Mouse (Mus musculus) heart, embryonic 16.5 days (tissue): ENCODE data around the gene Thada. TPM values are rescaled to one million over a fixed set of nuclear protein-coding genes. Genes with fewer than 3 reads are reported as not detected.

Source experiments
- ATAC-seq: fragments of 200-750 bp; cut with Nextera tagmentation; replicated peaks from 2 replicates; pipeline ENCODE4 v1.8.0; 2017; ENCODE audit warnings: moderate number of reproducible peaks; ENCODE audit not compliant: insufficient read depth, low FRiP score; ENCODE audit errors: extremely low read depth
- H3K27ac ChIP-seq: fragments of 300-500 bp; sonication (generic); 2 replicates; pipeline ENCODE4 v1.5.1; 2014; ENCODE audit warnings: mild to moderate bottlenecking, low read length, control low read depth, moderate library complexity
- H3K27me3 ChIP-seq: fragments of 300-500 bp; sonication (generic); 2 replicates; pipeline ENCODE4 v1.6.1; 2014; ENCODE audit warnings: low read length, mixed read lengths; ENCODE audit not compliant: control insufficient read depth, insufficient read depth
- H3K36me3 ChIP-seq: fragments of 300-500 bp; sonication (generic); 2 replicates; pipeline ENCODE4 v1.6.1; 2014; ENCODE audit not compliant: control insufficient read depth, insufficient read depth
- H3K4me1 ChIP-seq: fragments of 300-500 bp; sonication (generic); 2 replicates; pipeline ENCODE4 v1.6.1; 2014; ENCODE audit warnings: low read length, mixed read lengths; ENCODE audit not compliant: control insufficient read depth, insufficient read depth
- H3K4me2 ChIP-seq: fragments of 300-500 bp; sonication (generic); 2 replicates; pipeline ENCODE4 v1.6.1; 2014; ENCODE audit warnings: low read depth, mild to moderate bottlenecking, control low read depth, low read length
- H3K4me3 ChIP-seq: fragments of 300-500 bp; sonication (generic); 2 replicates; pipeline ENCODE4 v1.5.1; 2014; ENCODE audit warnings: mild to moderate bottlenecking, control low read depth, low read length
- H3K9ac ChIP-seq: fragments of 300-500 bp; sonication (generic); 2 replicates; pipeline ENCODE4 v1.6.1; 2014; ENCODE audit warnings: low read length, control low read depth
- H3K9me3 ChIP-seq: fragments of 300-500 bp; sonication (generic); replicated peaks from 2 replicates; pipeline ENCODE4 v1.6.1; 2016; ENCODE audit warnings: low read length; ENCODE audit not compliant: control insufficient read depth
- WGBS: fragments of 180-500 bp; shearing (Covaris S2); extraction: QIAGEN DNeasy Blood & Tissue Kit; methylation state at CpG from one replicate; pipeline ENCODE4 v1.1.7; 2014; 5-methylcytosine and 5-hydroxymethylcytosine counted together
- polyA plus RNA-seq: library from polyadenylated mRNA; unstranded; fragments of >200 nt; fragmentation: Nextera tagmentation; extraction: Ambion mirVana; gene quantifications from 2 replicates; pipeline ENCODE4 v1.2.1, GENCODE M21; 2015

Thada gene
- polyA plus RNA-seq, 1 experiment from 2014 or later = 4.8 TPM

DNA sequence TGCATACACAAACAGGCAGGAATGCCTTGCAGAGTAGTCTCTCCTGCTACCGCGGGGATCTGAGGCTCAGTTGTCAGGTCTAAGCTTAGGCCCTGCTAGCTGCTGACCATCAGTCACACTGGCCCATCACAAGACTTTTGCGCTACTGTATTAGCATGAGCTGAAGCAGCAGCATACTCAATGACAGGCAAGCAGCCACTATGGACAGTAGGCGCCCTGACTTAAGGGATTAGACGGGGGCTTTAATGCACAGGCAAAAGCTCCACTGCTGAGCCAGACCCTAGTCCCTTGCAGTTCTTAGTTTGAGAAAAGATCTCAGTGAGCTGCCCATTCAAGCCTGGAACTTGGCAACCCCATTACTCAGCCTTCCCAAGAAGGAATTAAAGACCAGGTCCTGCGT is 66.6 kb downstream of the Thada start:
- 89% methylated on average over 6 of the region's 6 CpGs for WGBS
- Histone ChIP-seq H3K4me1 (no peaks in the 10 kb centered on the region), H3K27ac (no peak overlapping the region), H3K36me3 (peaks cover 18% of the 10 kb centered on the region), H3K9me3 (no peaks in the 10 kb centered on the region), H3K4me3 (no peak overlapping the region), H3K9ac (no peak overlapping the region), H3K4me2 (no peak overlapping the region), H3K27me3 (no peaks in the 10 kb centered on the region)
- no peak for ATAC-seq

DNA sequence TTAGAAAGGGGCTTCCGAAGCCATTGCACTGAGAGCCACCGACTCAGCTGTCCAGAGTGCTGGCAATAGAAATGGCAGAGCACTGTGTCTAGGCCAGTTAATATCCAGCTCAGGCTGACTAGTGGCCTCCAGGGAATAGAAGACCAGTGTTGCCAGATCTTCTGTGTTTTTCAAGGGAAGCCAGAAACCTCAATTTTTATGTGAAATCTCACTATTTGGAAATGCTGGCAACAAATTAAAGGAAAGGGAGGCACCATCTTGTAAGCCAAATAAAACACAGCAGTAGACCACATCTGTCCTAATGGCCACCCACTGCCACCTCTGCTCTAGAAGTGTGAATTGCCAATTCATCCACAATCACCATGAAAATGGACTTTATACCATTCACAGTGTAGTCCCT is 76.0 kb downstream of the Thada start:
- H3K27ac ChIP-seq = no peak overlapping the region

GRCm38 (mm10) chr17:84386176-84386575 is 79.8 kb downstream of the Thada start:
- H3K36me3 ChIP-seq = peaks cover 15% of the 10 kb centered on the region
- H3K9ac ChIP-seq = no peak overlapping the region
- WGBS = 86% methylated on average over 4 of the region's 4 CpGs
- H3K4me1 ChIP-seq = no peaks in the 10 kb centered on the region
- no peak overlapping the region for H3K4me2 ChIP-seq
- H3K9me3 ChIP-seq = no peaks in the 10 kb centered on the region
- no peak overlapping the region for H3K4me3 ChIP-seq
- no peak for ATAC-seq
- H3K27ac ChIP-seq = no peak overlapping the region
- no peaks in the 10 kb centered on the region for H3K27me3 ChIP-seq

More for the DNA sequence above, 76.0 kb downstream of the Thada start:
- 76% methylated on average over 2 of the region's 2 CpGs for WGBS
- Histone ChIP-seq H3K4me1 (no peaks in the 10 kb centered on the region), H3K4me2 (no peak overlapping the region), H3K4me3 (no peak overlapping the region), H3K36me3 (peaks cover 9% of the 10 kb centered on the region), H3K9me3 (no peaks in the 10 kb centered on the region), H3K27me3 (no peaks in the 10 kb centered on the region), H3K9ac (no peak overlapping the region)
- no peak for ATAC-seq

GRCm38 (mm10) chr17:84385696-84386095 is 80.3 kb downstream of the Thada start:
- 84% methylated on average over 6 of the region's 6 CpGs for WGBS
- H3K4me2 ChIP-seq = no peak overlapping the region

GRCm38 (mm10) chr17:84384661-84385060 is 81.3 kb downstream of the Thada start:
- no peak for ATAC-seq
- Histone ChIP-seq H3K4me1 (no peaks in the 10 kb centered on the region), H3K36me3 (peaks cover 19% of the 10 kb centered on the region)

More at GRCm38 (mm10) chr17:84385696-84386095, 80.3 kb downstream of the Thada start:
- Histone ChIP-seq H3K4me1 (no peaks in the 10 kb centered on the region), H3K4me3 (no peak overlapping the region), H3K27me3 (no peaks in the 10 kb centered on the region), H3K9ac (no peak overlapping the region), H3K9me3 (no peaks in the 10 kb centered on the region), H3K27ac (no peak overlapping the region), H3K36me3 (peaks cover 19% of the 10 kb centered on the region)
- ATAC-seq = no peak

GRCm38 (mm10) chr17:84380340-84380739 is 85.7 kb downstream of the Thada start:
- Histone ChIP-seq H3K36me3 (peaks cover 14% of the 10 kb centered on the region), H3K27me3 (no peaks in the 10 kb centered on the region), H3K9me3 (no peaks in the 10 kb centered on the region), H3K4me2 (no peak overlapping the region), H3K4me1 (peaks cover 4% of the 10 kb centered on the region), H3K4me3 (no peak overlapping the region), H3K27ac (no peak overlapping the region), H3K9ac (no peak overlapping the region)
- ATAC-seq = no peak
- WGBS = 96% methylated on average over 9 of the region's 9 CpGs

More at GRCm38 (mm10) chr17:84384661-84385060, 81.3 kb downstream of the Thada start:
- Histone ChIP-seq H3K9ac (no peak overlapping the region), H3K27ac (no peak overlapping the region), H3K9me3 (no peaks in the 10 kb centered on the region), H3K4me2 (no peak overlapping the region), H3K27me3 (no peaks in the 10 kb centered on the region), H3K4me3 (no peak overlapping the region)

DNA sequence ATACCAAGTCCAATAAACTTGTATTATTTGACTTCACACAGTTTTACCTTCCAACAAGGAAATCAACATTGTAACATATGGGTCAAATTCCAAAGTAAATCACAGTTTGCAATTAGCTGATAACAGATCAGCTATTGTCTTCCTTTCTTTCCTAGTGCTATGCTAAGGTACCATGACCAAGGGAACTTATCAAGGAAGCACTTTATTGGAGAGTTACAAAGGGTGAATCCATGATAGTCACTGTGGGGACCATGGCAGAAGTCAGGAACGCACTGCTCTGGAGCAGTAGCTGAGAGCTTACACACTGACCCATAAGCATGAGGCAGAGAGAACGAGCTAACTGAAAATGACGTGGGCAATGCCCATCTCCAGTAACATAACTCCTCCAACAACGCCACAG is 89.1 kb downstream of the Thada start:
- Histone ChIP-seq H3K27ac (no peak overlapping the region), H3K4me1 (peaks cover 12% of the 10 kb centered on the region), H3K4me3 (no peak overlapping the region), H3K27me3 (no peaks in the 10 kb centered on the region), H3K36me3 (0 out of 2 replicates have a peak, but pooled peaks cover 4% of the 10 kb centered on the region), H3K4me2 (no peak overlapping the region), H3K9ac (no peak overlapping the region), H3K9me3 (no peaks in the 10 kb centered on the region)
- WGBS = 91% methylated on average over 4 of the region's 4 CpGs
- ATAC-seq = no peak

DNA sequence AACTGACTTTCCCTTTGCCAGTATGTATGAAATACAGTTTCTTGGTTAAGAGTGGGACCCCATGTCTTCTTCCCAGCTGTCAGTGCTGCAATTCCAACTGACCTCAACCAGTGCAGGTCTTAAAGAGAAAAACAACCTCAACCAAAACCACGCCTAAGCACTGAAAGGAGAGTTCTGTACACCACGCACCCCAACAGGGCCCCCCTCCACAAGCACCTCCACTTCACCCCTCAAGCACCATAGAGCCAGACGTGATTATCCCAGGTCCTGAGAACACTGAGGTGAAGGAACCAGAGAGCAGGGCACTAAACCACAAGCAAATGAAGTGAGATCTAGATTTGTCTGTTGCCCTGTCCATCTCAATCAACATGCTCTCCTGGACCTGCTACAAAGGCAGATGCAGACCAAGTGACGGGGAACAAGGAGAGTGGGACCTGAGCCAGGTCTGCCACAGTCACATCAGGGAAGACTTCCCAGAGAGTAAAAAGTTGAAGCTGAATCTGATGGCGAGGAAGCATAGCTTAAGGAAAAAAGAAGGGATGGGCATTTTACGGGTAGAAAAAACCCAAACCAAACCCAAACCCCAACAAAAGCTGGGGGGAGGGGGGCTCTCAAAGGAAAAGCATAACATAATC is 93.5 kb downstream of the Thada start:
- no peak; the same call in 1 of the 2 replicates for ATAC-seq
- H3K9ac ChIP-seq = no peak overlapping the region
- H3K4me3 ChIP-seq = no peak overlapping the region
- 59% methylated on average over 6 of the region's 6 CpGs for WGBS
- H3K9me3 ChIP-seq = no peaks in the 10 kb centered on the region
- H3K27me3 ChIP-seq = no peaks in the 10 kb centered on the region
- peak overlapping the region; percentile 39; the same call in 1 of the 2 replicates for H3K27ac ChIP-seq
- H3K4me1 ChIP-seq = peaks cover 36% of the 10 kb centered on the region
- H3K36me3 ChIP-seq = no peaks in the 10 kb centered on the region
- no peak overlapping the region; the same call in 1 of the 2 replicates for H3K4me2 ChIP-seq

- Histone ChIP-seq H3K4me2 (no peak overlapping the region), H3K4me1 (peaks cover 36% of the 10 kb centered on the region), H3K4me3 (no peak overlapping the region), H3K9ac (no peak overlapping the region), H3K27ac (peak overlapping the region; percentile 32; the same call in 1 of the 2 replicates), H3K36me3 (no peaks in the 10 kb centered on the region), H3K9me3 (no peaks in the 10 kb centered on the region), H3K27me3 (no peaks in the 10 kb centered on the region)
- no peak for ATAC-seq
- WGBS = 63% methylated on average over 5 of the region's 5 CpGs
These were observed 95.6 kb downstream of the Thada start for GRCm38 (mm10) chr17:84370385-84370784.
